Mouse (Mus musculus): ENCODE data around the gene Gpt2. TPM values are rescaled to one million over a fixed set of nuclear protein-coding genes. Genes with fewer than 3 reads are reported as not detected.

The Gpt2 gene
- total and polyA plus RNA-seq, 2 experiments from 2014 or later: 6.7 to 25.1 TPM

GRCm38 (mm10) chr8:85517336-85517735, 25.0 kb downstream of the Gpt2 start:
- H3K4me1 ChIP-seq (ENCODE audit: control insufficient read depth, insufficient read depth): no peaks in the 10 kb centered on the region
- DNase-seq (ENCODE audit: low spot score) (no peak), ATAC-seq (ENCODE audit: insufficient read depth, low read depth) (no peak)
- H3K36me3 ChIP-seq (replicated peaks; ENCODE audit: control insufficient read depth, insufficient read depth, low read length): 0 out of 2 replicates have a peak, but pooled peaks cover 3% of the 10 kb centered on the region
- no peak overlapping the region for H3K4me2 ChIP-seq (ENCODE audit: low read depth, low read length)
- H3K27ac ChIP-seq (ENCODE audit: low read depth): no peak overlapping the region
- no peak overlapping the region for H3K4me3 ChIP-seq (ENCODE audit: low read depth, low read length)
- H3K27me3 ChIP-seq (ENCODE audit: control insufficient read depth, insufficient read depth, low read length): no peaks in the 10 kb centered on the region
- no peak overlapping the region for H3K9ac ChIP-seq (replicated peaks; ENCODE audit: low read depth, low read length)
- TF ChIP-seq CTCF (IDR thresholded peaks at IDR 0.05; ENCODE audit: low read depth) (no peak), EP300 (IDR thresholded peaks at IDR 0.05; ENCODE audit: low read depth) (no peak)
- 60% methylated on average over 4 of the region's 4 CpGs for WGBS
- H3K9me3 ChIP-seq (replicated peaks; ENCODE audit: control insufficient read depth, low read length): no peaks in the 10 kb centered on the region

- Histone ChIP-seq H3K4me1 (ENCODE audit: control insufficient read depth, insufficient read depth) (no peaks in the 10 kb centered on the region), H3K4me3 (ENCODE audit: low read depth, low read length) (no peak overlapping the region), H3K9ac (replicated peaks; ENCODE audit: low read depth, low read length) (no peak overlapping the region), H3K36me3 (replicated peaks; ENCODE audit: control insufficient read depth, insufficient read depth, low read length) (0 out of 2 replicates have a peak, but pooled peaks cover 3% of the 10 kb centered on the region), H3K4me2 (ENCODE audit: low read depth, low read length) (no peak overlapping the region), H3K9me3 (replicated peaks; ENCODE audit: control insufficient read depth, low read length) (no peaks in the 10 kb centered on the region), H3K27ac (ENCODE audit: low read depth) (no peak overlapping the region), H3K27me3 (ENCODE audit: control insufficient read depth, insufficient read depth, low read length) (no peaks in the 10 kb centered on the region)
- ATAC-seq (ENCODE audit: insufficient read depth, low read depth) (no peak), DNase-seq (ENCODE audit: low spot score) (no peak)
- 84% methylated on average over 10 of the region's 10 CpGs for WGBS
- TF ChIP-seq EP300 (IDR thresholded peaks at IDR 0.05; ENCODE audit: low read depth): no peak
Measured at GRCm38 (mm10) chr8:85517956-85518355, 25.6 kb downstream of the Gpt2 start.

GRCm38 (mm10) chr8:85520586-85520985, 28.2 kb downstream of the Gpt2 start:
- Histone ChIP-seq H3K9me3 (replicated peaks; ENCODE audit: control insufficient read depth, low read length) (no peaks in the 10 kb centered on the region), H3K36me3 (replicated peaks; ENCODE audit: control insufficient read depth, insufficient read depth, low read length) (0 out of 2 replicates have a peak, but pooled peaks cover 3% of the 10 kb centered on the region), H3K27ac (ENCODE audit: low read depth) (no peak overlapping the region), H3K9ac (replicated peaks; ENCODE audit: low read depth, low read length) (no peak overlapping the region), H3K4me2 (ENCODE audit: low read depth, low read length) (no peak overlapping the region), H3K27me3 (ENCODE audit: control insufficient read depth, insufficient read depth, low read length) (no peaks in the 10 kb centered on the region), H3K4me3 (ENCODE audit: low read depth, low read length) (no peak overlapping the region), H3K4me1 (ENCODE audit: control insufficient read depth, insufficient read depth) (no peaks in the 10 kb centered on the region; the same call in 1 of the 2 replicates)
- DNase-seq (ENCODE audit: low spot score) (no peak), ATAC-seq (ENCODE audit: insufficient read depth, low read depth) (no peak)
- TF ChIP-seq EP300 (IDR thresholded peaks at IDR 0.05; ENCODE audit: low read depth) (no peak), CTCF (IDR thresholded peaks at IDR 0.05; ENCODE audit: low read depth) (no peak)
- WGBS: 90% methylated on average over 4 of the region's 4 CpGs

- Histone ChIP-seq H3K4me3 (ENCODE audit: low read depth, low read length) (no peak overlapping the region), H3K9me3 (replicated peaks; ENCODE audit: control insufficient read depth, low read length) (no peaks in the 10 kb centered on the region), H3K36me3 (replicated peaks; ENCODE audit: control insufficient read depth, insufficient read depth, low read length) (0 out of 2 replicates have a peak, but pooled peaks cover 3% of the 10 kb centered on the region), H3K27ac (ENCODE audit: low read depth) (no peak overlapping the region), H3K27me3 (ENCODE audit: control insufficient read depth, insufficient read depth, low read length) (no peaks in the 10 kb centered on the region), H3K4me2 (ENCODE audit: low read depth, low read length) (no peak overlapping the region), H3K9ac (replicated peaks; ENCODE audit: low read depth, low read length) (no peak overlapping the region), H3K4me1 (ENCODE audit: control insufficient read depth, insufficient read depth) (no peaks in the 10 kb centered on the region; the same call in 1 of the 2 replicates)
- 80% methylated on average over 8 of the region's 8 CpGs for WGBS
- TF ChIP-seq EP300 (IDR thresholded peaks at IDR 0.05; ENCODE audit: low read depth) (no peak), CTCF (IDR thresholded peaks at IDR 0.05; ENCODE audit: low read depth) (no peak)
- DNase-seq (ENCODE audit: low spot score) (no peak), ATAC-seq (ENCODE audit: insufficient read depth, low read depth) (no peak)
Measured at GRCm38 (mm10) chr8:85521332-85521731, 29.0 kb downstream of the Gpt2 start.

- peak; percentile 67 for DNase-seq (ENCODE audit: low spot score)
- TF ChIP-seq CTCF (IDR thresholded peaks at IDR 0.05; ENCODE audit: low read depth) (no peak), EP300 (IDR thresholded peaks at IDR 0.05; ENCODE audit: low read depth) (peak; percentile 70; the same call in 1 of the 2 replicates)
Measured at GRCm38 (mm10) chr8:85524086-85524485, 31.7 kb downstream of the Gpt2 start.

GRCm38 (mm10) chr8:85526105-85526504, 33.7 kb downstream of the Gpt2 start:
- 19% methylated on average over 6 of the region's 6 CpGs for WGBS
- DNase-seq (ENCODE audit: low spot score): peak; percentile 68
- no peak for ATAC-seq (ENCODE audit: insufficient read depth, low read depth)

More at GRCm38 (mm10) chr8:85524086-85524485, 31.7 kb downstream of the Gpt2 start:
- no peak overlapping the region for H3K4me2 ChIP-seq (ENCODE audit: low read depth, low read length)
- H3K9ac ChIP-seq (replicated peaks; ENCODE audit: low read depth, low read length): no peak overlapping the region
- no peaks in the 10 kb centered on the region for H3K9me3 ChIP-seq (replicated peaks; ENCODE audit: control insufficient read depth, low read length)
- ATAC-seq (ENCODE audit: insufficient read depth, low read depth): peak; percentile 83
- WGBS: 60% methylated on average over 7 of the region's 7 CpGs
- peak overlapping the region; percentile 78 for H3K27ac ChIP-seq (ENCODE audit: low read depth)
- 0 out of 2 replicates have a peak, but pooled peaks cover 3% of the 10 kb centered on the region for H3K36me3 ChIP-seq (replicated peaks; ENCODE audit: control insufficient read depth, insufficient read depth, low read length)
- no peak overlapping the region for H3K4me3 ChIP-seq (ENCODE audit: low read depth, low read length)
- no peaks in the 10 kb centered on the region; the same call in 1 of the 2 replicates for H3K4me1 ChIP-seq (ENCODE audit: control insufficient read depth, insufficient read depth)
- no peaks in the 10 kb centered on the region for H3K27me3 ChIP-seq (ENCODE audit: control insufficient read depth, insufficient read depth, low read length)

More at GRCm38 (mm10) chr8:85526105-85526504, 33.7 kb downstream of the Gpt2 start:
- H3K9me3 ChIP-seq (replicated peaks; ENCODE audit: control insufficient read depth, low read length): no peaks in the 10 kb centered on the region
- H3K4me3 ChIP-seq (ENCODE audit: low read depth, low read length): no peak overlapping the region
- no peaks in the 10 kb centered on the region for H3K36me3 ChIP-seq (replicated peaks; ENCODE audit: control insufficient read depth, insufficient read depth, low read length)
- no peak overlapping the region for H3K27ac ChIP-seq (ENCODE audit: low read depth)
- H3K4me1 ChIP-seq (ENCODE audit: control insufficient read depth, insufficient read depth): no peaks in the 10 kb centered on the region; the same call in 1 of the 2 replicates
- H3K27me3 ChIP-seq (ENCODE audit: control insufficient read depth, insufficient read depth, low read length): no peaks in the 10 kb centered on the region
- TF ChIP-seq EP300 (IDR thresholded peaks at IDR 0.05; ENCODE audit: low read depth) (no peak), CTCF (IDR thresholded peaks at IDR 0.05; ENCODE audit: low read depth) (peak; percentile 93)
- no peak overlapping the region for H3K9ac ChIP-seq (replicated peaks; ENCODE audit: low read depth, low read length)
- H3K4me2 ChIP-seq (ENCODE audit: low read depth, low read length): no peak overlapping the region
